Mouse (Mus musculus): ENCODE measurements at regions not wholly inside any gene's neighbourhood (a gene's known extent, or its start where the extent isn't known, plus 50 kb on each side); places are given as distances from the start of the nearest gene placed in this dataset.

DNA sequence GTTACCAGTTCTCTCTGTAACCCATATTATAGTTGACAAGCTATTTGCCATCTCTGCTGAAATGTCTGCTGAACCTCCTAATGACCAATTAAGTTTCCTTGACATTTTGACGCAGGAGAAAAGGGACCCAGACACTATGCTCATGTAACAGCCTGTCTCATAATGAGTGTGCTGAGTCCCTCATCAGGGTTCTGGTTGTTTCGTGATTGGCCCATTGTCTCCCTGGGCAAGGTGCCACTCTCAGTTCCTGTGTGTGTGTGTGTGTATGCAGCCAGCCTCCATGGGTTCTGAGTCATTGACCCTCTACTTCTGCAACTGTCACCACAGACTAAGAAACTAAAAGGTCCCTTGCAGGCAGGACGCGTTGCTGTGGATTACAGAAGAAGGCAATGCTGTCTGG, 181.8 kb downstream of the Cd47 start:
- no peak for ATAC-seq (ENCODE audit: insufficient read depth)
- WGBS (ENCODE audit: insufficient replicate concordance): 48% methylated on average over 4 of the region's 4 CpGs
- no peaks in the 10 kb centered on the region for H3K27me3 ChIP-seq

DNA sequence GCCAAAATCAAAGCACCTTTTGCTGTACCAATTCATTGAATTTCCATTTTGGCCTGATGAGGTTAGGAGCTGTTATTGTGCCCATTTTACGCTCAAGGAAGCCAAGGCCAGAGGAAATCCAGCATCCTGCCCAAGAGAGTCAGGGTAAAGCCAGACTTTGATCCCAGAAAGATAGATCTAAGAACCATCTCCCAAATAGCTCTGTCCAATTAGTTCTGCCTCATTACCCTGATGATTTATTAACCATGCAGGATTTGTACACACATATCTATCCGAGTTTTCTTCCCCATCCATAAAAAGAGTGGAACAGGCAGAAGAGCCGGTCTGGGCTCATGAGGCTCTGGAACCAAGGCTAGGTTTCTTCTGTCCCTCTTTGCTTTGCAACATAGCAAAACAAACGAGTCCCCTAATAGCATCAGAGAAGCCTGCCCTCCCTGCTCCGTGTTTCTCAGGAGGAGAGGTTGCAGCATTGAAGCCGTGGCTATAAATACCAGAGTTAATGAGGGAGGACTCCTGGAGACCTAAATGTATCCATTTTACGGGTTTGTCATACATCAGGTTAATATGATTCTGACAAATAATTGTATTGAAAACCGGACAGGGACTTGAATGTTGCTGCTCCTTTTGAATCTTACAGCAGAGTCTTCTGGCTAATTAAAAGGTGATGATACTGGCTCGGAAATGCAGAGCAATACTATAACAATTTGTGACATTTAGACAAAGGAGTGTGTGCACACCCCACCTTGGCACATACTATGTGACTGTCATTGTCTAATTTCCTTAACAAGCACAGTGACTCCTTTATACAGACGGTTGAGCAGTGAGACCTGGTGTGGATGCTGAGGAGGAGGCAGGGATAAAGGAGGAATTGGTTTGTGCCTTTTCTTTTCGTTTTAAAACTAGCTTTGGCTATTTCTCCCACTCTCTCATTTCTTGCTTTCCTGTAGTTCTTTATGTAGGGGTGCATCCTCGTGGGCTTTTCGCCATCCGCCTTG, 185.0 kb downstream of the Cd47 start:
- Histone ChIP-seq H3K4me2 (no peak overlapping the region), H3K36me3 (replicated peaks) (no peaks in the 10 kb centered on the region), H3K27ac (replicated peaks) (no peak overlapping the region), H3K4me3 (replicated peaks) (no peak overlapping the region), H3K9ac (no peak overlapping the region), H3K27me3 (no peaks in the 10 kb centered on the region), H3K4me1 (replicated peaks) (peaks cover 6% of the 10 kb centered on the region; the same call in 1 of the 2 replicates), H3K9me3 (replicated peaks) (no peaks in the 10 kb centered on the region)
- 59% methylated on average over 14 of the region's 14 CpGs for WGBS (ENCODE audit: insufficient replicate concordance)
- no peak for ATAC-seq (ENCODE audit: insufficient read depth)

More for the DNA sequence above, 181.8 kb downstream of the Cd47 start:
- H3K9ac ChIP-seq: no peak overlapping the region
- H3K27ac ChIP-seq (replicated peaks): no peak overlapping the region
- no peaks in the 10 kb centered on the region for H3K36me3 ChIP-seq (replicated peaks)
- peaks cover 6% of the 10 kb centered on the region; the same call in 1 of the 2 replicates for H3K4me1 ChIP-seq (replicated peaks)
- no peak overlapping the region for H3K4me2 ChIP-seq
- H3K9me3 ChIP-seq (replicated peaks): no peaks in the 10 kb centered on the region
- H3K4me3 ChIP-seq (replicated peaks): no peak overlapping the region

DNA sequence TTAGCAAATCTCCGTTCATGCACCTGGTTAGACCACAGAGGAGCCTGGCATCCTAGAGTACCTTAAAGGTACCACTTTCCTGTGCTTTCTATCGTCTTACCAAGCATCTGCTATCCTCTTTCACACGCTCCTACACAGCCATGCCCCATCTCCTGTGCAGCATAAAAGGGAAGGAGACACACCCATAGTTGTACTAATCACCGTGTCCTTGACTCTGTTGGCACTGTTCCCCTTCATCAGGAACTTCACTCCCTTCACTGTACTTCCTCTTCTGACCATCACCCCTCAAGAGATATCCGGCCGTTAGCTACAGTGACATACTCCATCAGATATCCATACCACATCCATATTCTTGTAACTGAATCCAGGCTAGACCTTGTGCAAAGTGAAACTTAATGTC, 186.6 kb downstream of the Cd47 start:
- ATAC-seq (ENCODE audit: insufficient read depth): 0 out of 2 replicates have a peak, but pooled peaks have one; percentile 37
- Histone ChIP-seq H3K4me2 (no peak overlapping the region), H3K4me3 (replicated peaks) (no peak overlapping the region), H3K27ac (replicated peaks) (no peak overlapping the region), H3K9me3 (replicated peaks) (no peaks in the 10 kb centered on the region), H3K4me1 (replicated peaks) (peaks cover 6% of the 10 kb centered on the region; the same call in 1 of the 2 replicates), H3K27me3 (no peaks in the 10 kb centered on the region), H3K9ac (no peak overlapping the region), H3K36me3 (replicated peaks) (no peaks in the 10 kb centered on the region)
- 12% methylated on average over 6 of the region's 6 CpGs for WGBS (ENCODE audit: insufficient replicate concordance)

DNA sequence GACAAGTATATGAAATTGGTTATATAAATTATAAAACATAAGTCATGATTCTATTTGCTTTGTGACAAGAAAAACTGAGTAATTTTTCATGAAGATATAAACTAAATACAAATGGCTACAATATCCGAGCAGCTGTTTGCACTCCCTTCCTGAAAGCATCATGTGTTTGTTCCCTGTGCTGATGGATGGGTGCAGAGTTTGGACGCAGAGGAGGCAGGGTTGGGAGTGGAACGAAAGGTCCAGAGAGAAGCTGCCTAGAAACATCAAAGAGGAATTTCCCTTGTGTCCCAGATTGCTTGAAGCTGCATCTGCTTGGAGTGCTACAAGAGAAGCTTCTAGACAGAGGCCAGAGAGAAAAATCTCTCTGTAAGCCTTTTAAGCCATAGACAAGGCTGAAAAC, 195.5 kb downstream of the Cd47 start:
- no peak for ATAC-seq (ENCODE audit: insufficient read depth)
- no peak overlapping the region for H3K4me2 ChIP-seq
- no peaks in the 10 kb centered on the region for H3K27me3 ChIP-seq
- 57% methylated on average over 3 of the region's 3 CpGs for WGBS (ENCODE audit: insufficient replicate concordance)
- no peaks in the 10 kb centered on the region for H3K9me3 ChIP-seq (replicated peaks)
- H3K27ac ChIP-seq (replicated peaks): no peak overlapping the region
- H3K4me1 ChIP-seq (replicated peaks): no peaks in the 10 kb centered on the region
- no peak overlapping the region for H3K4me3 ChIP-seq (replicated peaks)
- H3K36me3 ChIP-seq (replicated peaks): no peaks in the 10 kb centered on the region
- no peak overlapping the region for H3K9ac ChIP-seq

DNA sequence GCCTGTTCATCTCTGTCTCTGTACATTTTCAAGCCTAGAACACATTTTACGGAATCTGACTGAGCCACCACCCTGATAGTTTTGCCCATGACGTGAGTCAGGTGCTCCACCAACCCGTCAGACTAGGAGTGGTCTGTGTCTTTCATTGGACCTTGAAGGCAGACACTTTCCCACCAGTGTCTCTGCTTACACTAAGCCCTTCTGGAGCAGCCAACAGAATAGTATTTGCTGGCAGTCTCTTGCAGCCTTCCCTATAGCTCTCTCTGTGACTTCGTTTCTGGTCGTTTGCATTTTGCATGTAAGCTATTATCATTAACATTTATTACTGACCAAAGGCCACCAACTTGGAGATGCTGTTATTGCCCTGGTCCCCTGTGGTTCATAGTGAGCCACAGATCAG, 196.3 kb downstream of the Cd47 start:
- Histone ChIP-seq H3K9ac (no peak overlapping the region), H3K4me1 (replicated peaks) (no peaks in the 10 kb centered on the region), H3K27ac (replicated peaks) (no peak overlapping the region), H3K9me3 (replicated peaks) (no peaks in the 10 kb centered on the region), H3K4me2 (no peak overlapping the region), H3K27me3 (no peaks in the 10 kb centered on the region), H3K36me3 (replicated peaks) (no peaks in the 10 kb centered on the region), H3K4me3 (replicated peaks) (no peak overlapping the region)
- ATAC-seq (ENCODE audit: insufficient read depth): no peak
- WGBS (ENCODE audit: insufficient replicate concordance): 61% methylated on average over 5 of the region's 5 CpGs

DNA sequence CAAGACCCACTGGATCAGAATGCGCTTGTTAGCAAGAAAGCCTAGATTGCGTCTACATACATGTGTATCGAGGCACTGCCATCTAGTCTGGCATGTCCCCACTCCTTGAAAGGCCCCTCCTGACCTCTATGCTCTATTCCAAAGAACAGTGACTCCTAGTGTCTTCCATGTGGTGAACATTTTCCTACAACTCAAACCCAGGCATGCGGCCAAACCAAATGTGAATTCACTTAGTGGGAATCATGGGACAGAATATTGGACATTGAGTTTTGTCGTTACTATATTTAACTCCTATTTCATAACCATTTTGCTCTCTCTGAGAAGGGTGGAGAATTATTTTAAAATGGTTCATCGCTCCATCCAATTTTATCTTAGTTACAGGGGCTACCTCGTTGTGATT, 196.7 kb downstream of the Cd47 start:
- Histone ChIP-seq H3K9me3 (replicated peaks) (no peaks in the 10 kb centered on the region), H3K4me3 (replicated peaks) (no peak overlapping the region), H3K27me3 (no peaks in the 10 kb centered on the region), H3K4me1 (replicated peaks) (no peaks in the 10 kb centered on the region), H3K27ac (replicated peaks) (no peak overlapping the region), H3K36me3 (replicated peaks) (no peaks in the 10 kb centered on the region), H3K9ac (no peak overlapping the region), H3K4me2 (no peak overlapping the region)
- ATAC-seq (ENCODE audit: insufficient read depth): no peak
- 75% methylated on average over 7 of the region's 7 CpGs for WGBS (ENCODE audit: insufficient replicate concordance)

DNA sequence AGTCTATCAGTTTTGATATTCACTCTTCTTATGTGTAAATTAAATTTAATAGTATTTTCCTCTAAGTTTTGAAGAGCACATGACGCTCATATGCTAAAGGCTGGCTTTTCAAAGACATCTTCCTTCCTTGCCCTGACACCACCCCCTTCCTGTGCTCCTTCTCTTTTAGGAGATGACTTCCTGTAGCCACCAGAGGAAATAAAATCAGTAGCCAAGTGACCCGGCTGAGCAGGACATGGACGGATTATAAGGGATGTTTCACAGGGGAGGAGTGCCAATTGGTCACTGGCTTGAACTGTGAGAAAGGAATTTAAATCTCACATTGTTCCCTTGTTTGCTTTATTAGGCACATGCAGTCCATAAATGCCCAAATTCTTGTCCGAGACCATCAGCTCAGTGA, 200.5 kb downstream of the Cd47 start:
- Histone ChIP-seq H3K27me3 (no peaks in the 10 kb centered on the region), H3K9ac (no peak overlapping the region), H3K36me3 (replicated peaks) (no peaks in the 10 kb centered on the region), H3K4me1 (replicated peaks) (no peaks in the 10 kb centered on the region), H3K27ac (replicated peaks) (no peak overlapping the region), H3K4me3 (replicated peaks) (no peak overlapping the region), H3K4me2 (no peak overlapping the region), H3K9me3 (replicated peaks) (no peaks in the 10 kb centered on the region)
- no peak for ATAC-seq (ENCODE audit: insufficient read depth)
- WGBS (ENCODE audit: insufficient replicate concordance): 31% methylated on average over 4 of the region's 4 CpGs

DNA sequence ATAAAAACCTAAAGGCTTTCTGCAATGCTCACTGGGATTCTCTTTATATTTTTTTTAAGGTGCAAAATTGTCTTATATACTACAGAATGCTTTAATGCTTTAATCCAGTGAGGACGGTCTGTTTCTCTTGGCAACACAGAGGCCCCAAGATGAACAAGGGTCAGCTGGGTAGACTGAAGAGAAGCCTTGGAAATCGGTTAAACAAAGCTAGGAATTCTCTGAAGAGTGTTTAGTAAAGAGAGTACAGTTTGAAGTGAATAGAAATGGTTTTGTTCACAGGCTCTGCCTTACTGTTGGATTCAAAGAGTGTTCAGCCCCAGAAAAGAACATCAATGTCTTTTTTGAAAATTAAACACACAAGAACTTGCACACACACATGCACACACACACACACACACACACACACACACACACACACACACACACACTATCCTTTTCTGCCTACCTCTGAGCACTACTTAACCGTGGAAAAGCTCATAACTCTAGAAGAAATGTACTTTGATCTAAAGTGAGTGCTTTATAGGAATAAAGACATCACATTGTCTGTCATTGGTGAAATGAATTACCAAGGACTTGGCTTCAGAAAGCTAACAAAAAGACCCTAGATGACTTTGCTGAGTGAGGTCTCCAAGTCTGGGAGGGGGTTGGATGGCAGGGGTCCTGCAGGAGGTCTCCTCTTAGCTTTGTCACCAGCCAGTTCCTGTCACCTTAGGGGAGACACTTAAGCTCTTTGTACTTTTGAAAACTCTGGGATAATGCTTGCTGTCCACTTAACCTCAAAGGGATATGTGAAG, 201.5 kb downstream of the Cd47 start:
- Histone ChIP-seq H3K27me3 (no peaks in the 10 kb centered on the region), H3K9ac (no peak overlapping the region), H3K27ac (replicated peaks) (no peak overlapping the region), H3K36me3 (replicated peaks) (no peaks in the 10 kb centered on the region), H3K4me2 (no peak overlapping the region), H3K9me3 (replicated peaks) (no peaks in the 10 kb centered on the region), H3K4me1 (replicated peaks) (no peaks in the 10 kb centered on the region), H3K4me3 (replicated peaks) (no peak overlapping the region)
- no peak for ATAC-seq (ENCODE audit: insufficient read depth)
- 55% methylated on average over 3 of the region's 3 CpGs for WGBS (ENCODE audit: insufficient replicate concordance)

DNA sequence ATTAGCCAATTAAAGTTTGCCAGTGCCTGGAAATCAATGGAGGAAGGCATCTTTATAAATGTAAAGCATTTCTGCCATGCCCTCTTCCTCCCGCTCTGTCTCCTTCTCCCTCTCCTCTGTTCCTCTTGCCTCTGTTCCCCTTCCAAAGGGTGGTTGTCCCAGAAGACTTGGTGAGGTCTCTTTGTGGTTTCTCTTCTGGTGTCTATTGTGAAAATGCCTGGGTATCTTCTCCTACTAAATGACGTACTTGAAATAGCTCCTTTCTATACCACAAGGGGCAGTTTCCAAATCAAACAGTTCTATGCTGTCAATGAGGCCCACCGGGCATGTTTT, 202.1 kb downstream of the Cd47 start:
- Histone ChIP-seq H3K4me1 (replicated peaks) (no peaks in the 10 kb centered on the region), H3K27ac (replicated peaks) (no peak overlapping the region), H3K9ac (no peak overlapping the region), H3K27me3 (no peaks in the 10 kb centered on the region), H3K4me2 (no peak overlapping the region), H3K4me3 (replicated peaks) (no peak overlapping the region), H3K36me3 (replicated peaks) (no peaks in the 10 kb centered on the region), H3K9me3 (replicated peaks) (no peaks in the 10 kb centered on the region)
- 59% methylated on average over 3 of the region's 3 CpGs for WGBS (ENCODE audit: insufficient replicate concordance)
- no peak for ATAC-seq (ENCODE audit: insufficient read depth)

DNA sequence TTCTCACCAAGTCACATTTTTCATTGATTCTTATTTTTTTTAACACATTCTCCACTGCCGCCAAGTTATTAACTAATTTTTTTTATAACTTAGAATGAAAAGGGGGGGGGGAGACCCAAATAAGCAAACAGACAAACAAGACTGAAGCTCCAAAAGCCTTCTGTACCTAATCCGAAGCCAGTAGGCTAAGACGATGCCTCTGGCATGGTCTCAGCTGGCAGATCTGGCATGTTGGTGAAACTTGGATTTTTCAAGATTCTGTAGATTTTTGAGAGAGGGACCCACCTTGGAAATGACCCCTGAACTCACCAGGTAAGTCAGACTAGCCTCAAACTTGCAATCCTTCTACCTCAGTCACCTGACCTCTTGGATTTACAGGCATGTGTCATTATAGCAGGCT, 208.7 kb downstream of the Cd47 start:
- WGBS (ENCODE audit: insufficient replicate concordance): 62% methylated on average over 3 of the region's 3 CpGs
- no peak overlapping the region for H3K27ac ChIP-seq (replicated peaks)
- no peaks in the 10 kb centered on the region for H3K9me3 ChIP-seq (replicated peaks)
- no peaks in the 10 kb centered on the region for H3K27me3 ChIP-seq
- ATAC-seq (ENCODE audit: insufficient read depth): no peak
- no peak overlapping the region for H3K4me3 ChIP-seq (replicated peaks)
- no peak overlapping the region for H3K4me2 ChIP-seq
- H3K9ac ChIP-seq: no peak overlapping the region
- no peaks in the 10 kb centered on the region for H3K4me1 ChIP-seq (replicated peaks)
- H3K36me3 ChIP-seq (replicated peaks): no peaks in the 10 kb centered on the region

DNA sequence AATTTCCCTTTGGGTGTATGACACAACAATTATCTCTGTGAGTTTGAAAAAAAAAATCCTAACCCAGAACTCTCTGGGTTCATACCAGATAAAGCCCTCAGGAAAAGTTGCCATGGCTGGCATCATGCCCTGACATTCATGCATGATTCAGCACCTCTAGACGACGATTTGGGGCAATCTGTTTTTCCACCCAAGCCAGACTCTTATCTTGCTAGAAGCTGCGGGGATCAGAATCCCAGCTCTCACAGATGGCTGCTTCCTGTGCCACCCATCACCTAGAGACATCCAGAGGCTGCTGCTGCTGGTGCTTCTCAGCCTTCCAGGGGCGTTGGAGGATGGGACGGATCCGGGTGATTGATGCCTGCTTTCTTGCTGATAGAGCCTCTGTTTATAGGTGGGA, 209.2 kb downstream of the Cd47 start:
- H3K27me3 ChIP-seq: no peaks in the 10 kb centered on the region
- 20% methylated on average over 6 of the region's 6 CpGs for WGBS (ENCODE audit: insufficient replicate concordance)
- H3K4me1 ChIP-seq (replicated peaks): no peaks in the 10 kb centered on the region
- no peaks in the 10 kb centered on the region for H3K36me3 ChIP-seq (replicated peaks)
- no peaks in the 10 kb centered on the region for H3K9me3 ChIP-seq (replicated peaks)
- H3K4me2 ChIP-seq: no peak overlapping the region
- no peak overlapping the region for H3K9ac ChIP-seq
- no peak overlapping the region for H3K4me3 ChIP-seq (replicated peaks)
- H3K27ac ChIP-seq (replicated peaks): no peak overlapping the region
- ATAC-seq (ENCODE audit: insufficient read depth): no peak

Measured in liver, embryonic 15.5 days (tissue).